Mouse (Mus musculus): ENCODE data around the gene Zbtb38. TPM values are rescaled to one million over a fixed set of nuclear protein-coding genes. Genes with fewer than 3 reads are reported as not detected.
A peak's percentile ranks its signal among the peaks of the same experiment; 100 is the strongest.
"Not testable (repeated sequence)": the region's sequence is repeated elsewhere in the genome, so short reads cannot be mapped to it uniquely, and the experiment has no call there.

Gene Zbtb38
- total and polyA plus RNA-seq, 3 experiments: 9.0 to 43.5 (median 42.3) TPM

GRCm38 (mm10) chr9:96685600-96686084 lies 67.0 kb downstream of the Zbtb38 start:
- TF ChIP-seq EP300 (IDR thresholded peaks at IDR 0.05; ENCODE audit: insufficient read depth, low read depth, low read length) (no peak), POLR2A (IDR thresholded peaks at IDR 0.05; ENCODE audit: insufficient read depth, low read depth, low read length) (no peak), CTCF (IDR thresholded peaks at IDR 0.05) (no peak)
- Histone ChIP-seq H3K9ac (ENCODE audit: low read depth, low read length) (no peak overlapping the region), H3K4me3 (no peak overlapping the region), H3K36me3 (ENCODE audit: control insufficient read depth, insufficient read depth, low read length) (peaks cover 7% of the 10 kb centered on the region), H3K27me3 (ENCODE audit: control insufficient read depth, insufficient read depth, low read length) (no peaks in the 10 kb centered on the region), H3K27ac (no peak overlapping the region), H3K4me1 (ENCODE audit: control insufficient read depth, insufficient read depth, low read length) (peaks cover 4% of the 10 kb centered on the region), H3K79me2 (replicated peaks; ENCODE audit: control insufficient read depth, insufficient read depth, low read length) (peaks cover 1% of the 10 kb centered on the region; the same call in 1 of the 2 replicates)
- intact Hi-C loops (cut with DNase I): no loop called here
- 93% methylated on average over 18 of the region's 18 CpGs for WGBS
- peak in 1 of 2 experiments; percentile 14 for DNase-seq

DNA sequence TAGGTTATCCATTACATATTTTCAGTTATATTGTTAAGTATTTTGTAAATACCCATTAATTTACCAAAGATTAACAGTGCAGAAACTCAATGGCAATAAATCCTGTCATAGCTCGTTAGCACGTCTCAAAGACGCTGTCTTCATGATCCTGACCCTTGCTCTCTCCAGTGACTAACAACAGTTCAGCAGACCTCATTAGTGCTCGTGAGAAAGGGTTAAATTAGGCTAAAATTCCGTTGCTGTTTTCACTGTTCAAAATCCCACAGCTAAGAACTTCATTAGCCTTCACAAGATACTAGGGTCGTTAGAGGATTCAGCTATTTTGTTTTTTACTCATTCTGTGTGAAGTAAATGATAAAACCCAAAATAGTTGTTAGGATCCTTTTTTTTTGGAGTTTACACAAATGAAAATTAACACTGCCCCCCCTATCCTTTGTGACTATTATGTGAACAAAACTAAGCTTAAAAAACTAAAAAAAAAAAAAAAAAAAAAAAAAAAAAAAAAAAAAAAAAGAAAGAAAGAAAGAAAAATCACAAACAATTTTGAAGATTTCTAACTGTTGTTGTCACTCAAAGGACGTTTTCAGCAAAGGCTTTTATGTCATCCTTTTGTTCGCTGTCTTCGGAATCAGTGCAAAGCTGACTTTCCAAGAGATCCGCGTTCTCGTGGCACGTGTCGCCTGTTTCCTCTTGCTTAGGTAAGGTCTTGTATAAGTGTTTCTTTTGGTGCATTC lies 67.6 kb downstream of the Zbtb38 start:
- whole genome bisulfite sequencing: 86% methylated on average over 14 of the region's 14 CpGs
- intact Hi-C loops (cut with DNase I): no loop called here
- H3K9ac ChIP-seq (ENCODE audit: low read depth, low read length): no peak overlapping the region
- peaks cover 4% of the 10 kb centered on the region for H3K4me1 ChIP-seq (ENCODE audit: control insufficient read depth, insufficient read depth, low read length)
- peaks cover 7% of the 10 kb centered on the region for H3K36me3 ChIP-seq (ENCODE audit: control insufficient read depth, insufficient read depth, low read length)
- H3K27ac ChIP-seq: no peak overlapping the region
- H3K27me3 ChIP-seq (ENCODE audit: control insufficient read depth, insufficient read depth, low read length): no peaks in the 10 kb centered on the region
- H3K79me2 ChIP-seq (replicated peaks; ENCODE audit: control insufficient read depth, insufficient read depth, low read length): no peaks in the 10 kb centered on the region; the same call in 1 of the 2 replicates
- DNase-seq: no peak
- TF ChIP-seq POLR2A (IDR thresholded peaks at IDR 0.05; ENCODE audit: insufficient read depth, low read depth, low read length) (no peak), EP300 (IDR thresholded peaks at IDR 0.05; ENCODE audit: insufficient read depth, low read depth, low read length) (no peak), CTCF (IDR thresholded peaks at IDR 0.05) (no peak)
- H3K4me3 ChIP-seq: no peak overlapping the region

- peak in 1 of 2 experiments; percentile 7 for DNase-seq
- intact Hi-C loops (cut with DNase I): no loop called here
- peaks cover 2% of the 10 kb centered on the region for H3K4me1 ChIP-seq (ENCODE audit: control insufficient read depth, insufficient read depth, low read length)
- WGBS: 78% methylated on average over 4 of the region's 4 CpGs
- H3K36me3 ChIP-seq (ENCODE audit: control insufficient read depth, insufficient read depth, low read length): peaks cover 7% of the 10 kb centered on the region
- no peak overlapping the region for H3K27ac ChIP-seq
- H3K27me3 ChIP-seq (ENCODE audit: control insufficient read depth, insufficient read depth, low read length): no peaks in the 10 kb centered on the region
- TF ChIP-seq CTCF (IDR thresholded peaks at IDR 0.05): no peak
- TF ChIP-seq POLR2A (IDR thresholded peaks at IDR 0.05; ENCODE audit: insufficient read depth, low read depth, low read length): no peak
- TF ChIP-seq EP300 (IDR thresholded peaks at IDR 0.05; ENCODE audit: insufficient read depth, low read depth, low read length): no peak
- H3K79me2 ChIP-seq (replicated peaks; ENCODE audit: control insufficient read depth, insufficient read depth, low read length): no peaks in the 10 kb centered on the region; the same call in 1 of the 2 replicates
- H3K4me3 ChIP-seq: no peak overlapping the region
- H3K9ac ChIP-seq (ENCODE audit: low read depth, low read length): no peak overlapping the region
These were observed 68.4 kb downstream of the Zbtb38 start for GRCm38 (mm10) chr9:96684165-96684792.

DNA sequence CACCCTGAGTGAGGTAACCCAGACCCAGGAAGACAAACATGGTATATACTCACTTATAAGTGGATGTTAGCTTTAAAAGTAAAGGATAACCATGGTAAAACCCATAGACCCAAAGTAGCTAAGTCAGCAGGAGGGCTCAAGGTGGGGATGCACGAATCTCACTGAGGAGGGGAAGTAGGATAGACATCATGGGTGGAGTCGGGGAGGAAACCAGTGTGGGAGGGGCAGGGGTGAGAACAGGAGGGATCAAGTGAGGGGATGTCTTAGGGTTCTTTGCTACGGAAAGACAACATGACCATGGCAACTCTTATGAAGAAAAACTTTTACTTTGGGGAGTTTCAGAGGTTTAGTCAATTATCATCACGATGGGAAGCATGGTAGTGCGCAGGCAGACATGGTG lies 74.0 kb downstream of the Zbtb38 start:
- intact Hi-C loops (cut with DNase I): no loop called here
- H3K4me3 ChIP-seq: no peak overlapping the region
- H3K79me2 ChIP-seq (replicated peaks; ENCODE audit: control insufficient read depth, insufficient read depth, low read length): no peaks in the 10 kb centered on the region
- no peak overlapping the region for H3K9ac ChIP-seq (ENCODE audit: low read depth, low read length)
- 71% methylated on average over 5 of the region's 5 CpGs for WGBS
- H3K4me1 ChIP-seq (ENCODE audit: control insufficient read depth, insufficient read depth, low read length): no peaks in the 10 kb centered on the region; the same call in 1 of the 2 replicates
- H3K27me3 ChIP-seq (ENCODE audit: control insufficient read depth, insufficient read depth, low read length): no peaks in the 10 kb centered on the region
- no peak for TF ChIP-seq EP300 (IDR thresholded peaks at IDR 0.05; ENCODE audit: insufficient read depth, low read depth, low read length)
- no peak for TF ChIP-seq POLR2A (IDR thresholded peaks at IDR 0.05; ENCODE audit: insufficient read depth, low read depth, low read length)
- TF ChIP-seq CTCF (IDR thresholded peaks at IDR 0.05): no peak
- H3K27ac ChIP-seq: no peak overlapping the region
- no peak for DNase-seq
- H3K36me3 ChIP-seq (ENCODE audit: control insufficient read depth, insufficient read depth, low read length): peaks cover 2% of the 10 kb centered on the region; the same call in 1 of the 2 replicates

DNA sequence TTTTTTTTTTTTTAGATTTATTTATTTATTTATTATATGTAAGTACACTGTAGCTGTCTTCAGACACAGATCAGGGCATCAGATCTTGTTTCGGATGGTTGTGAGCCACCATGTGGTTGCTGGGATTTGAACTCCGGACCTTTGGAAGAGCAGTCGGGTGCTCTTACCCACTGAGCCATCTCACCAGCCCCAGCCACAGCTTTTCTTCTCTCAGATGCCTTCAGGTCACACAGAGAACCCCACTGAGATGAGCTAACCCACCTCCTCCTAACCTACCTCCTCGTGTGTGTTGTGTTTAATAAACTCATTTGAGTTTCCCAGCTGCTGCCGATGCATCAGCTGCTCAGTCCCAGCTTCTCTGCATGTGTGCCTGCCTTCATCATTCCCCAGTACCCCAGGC lies 74.9 kb downstream of the Zbtb38 start:
- WGBS: 92% methylated on average over 5 of the region's 5 CpGs
- intact Hi-C loops (cut with DNase I); H3K79me2 ChIP-seq (replicated peaks; ENCODE audit: control insufficient read depth, insufficient read depth, low read length); DNase-seq; H3K9ac ChIP-seq (ENCODE audit: low read depth, low read length); H3K36me3 ChIP-seq (ENCODE audit: control insufficient read depth, insufficient read depth, low read length); H3K27ac ChIP-seq; H3K4me1 ChIP-seq (ENCODE audit: control insufficient read depth, insufficient read depth, low read length); H3K27me3 ChIP-seq (ENCODE audit: control insufficient read depth, insufficient read depth, low read length); H3K4me3 ChIP-seq: not testable (repeated sequence)

- WGBS: 90% methylated on average over 10 of the region's 10 CpGs
- no peaks in the 10 kb centered on the region; the same call in 1 of the 2 replicates for H3K4me1 ChIP-seq (ENCODE audit: control insufficient read depth, insufficient read depth, low read length)
- H3K27me3 ChIP-seq (ENCODE audit: control insufficient read depth, insufficient read depth, low read length): no peaks in the 10 kb centered on the region
- H3K9ac ChIP-seq (ENCODE audit: low read depth, low read length): no peak overlapping the region
- H3K79me2 ChIP-seq (replicated peaks; ENCODE audit: control insufficient read depth, insufficient read depth, low read length): no peaks in the 10 kb centered on the region
- DNase-seq: no peak
- H3K4me3 ChIP-seq: no peak overlapping the region
- no peaks in the 10 kb centered on the region for H3K36me3 ChIP-seq (ENCODE audit: control insufficient read depth, insufficient read depth, low read length)
- intact Hi-C loops (cut with DNase I): no loop called here
- no peak overlapping the region for H3K27ac ChIP-seq
- no peak for TF ChIP-seq CTCF (IDR thresholded peaks at IDR 0.05)
- no peak for TF ChIP-seq EP300 (IDR thresholded peaks at IDR 0.05; ENCODE audit: insufficient read depth, low read depth, low read length)
- TF ChIP-seq POLR2A (IDR thresholded peaks at IDR 0.05; ENCODE audit: insufficient read depth, low read depth, low read length): no peak
These were observed 76.0 kb downstream of the Zbtb38 start for GRCm38 (mm10) chr9:96676671-96677070.

Measured in heart, adult 2 months (tissue).